Mouse (Mus musculus) E14TG2a.4 (cell line): ENCODE data around the gene Mrps27.
A peak's percentile ranks its signal among the peaks of the same experiment; 100 is the strongest.

ENCODE experiments used
- H3K27me3 ChIP-seq: 2 replicates; pipeline ENCODE4 v1.6.1; 2014; ENCODE audit warnings: low read length, control low read depth; ENCODE audit not compliant: insufficient read depth
- H3K36me3 ChIP-seq: 2 replicates; pipeline ENCODE4 v1.6.1; 2014; ENCODE audit warnings: low read length, control low read depth; ENCODE audit not compliant: insufficient read depth
- H3K4me1 ChIP-seq: replicated peaks from 2 replicates; pipeline ENCODE4 v1.6.1; 2014; ENCODE audit warnings: low read depth, low read length, control low read depth
- H3K4me3 ChIP-seq: replicated peaks from 2 replicates; pipeline ENCODE4 v1.5.1; 2014; ENCODE audit warnings: mild to moderate bottlenecking, low read length
- H3K9me3 ChIP-seq: 2 replicates; pipeline ENCODE4 v1.6.1; 2014; ENCODE audit warnings: low read length, control low read depth
- CTCF ChIP-seq: conservative IDR thresholded peaks from 2 replicates; pipeline ENCODE4 v1.5.1; 2014; ENCODE audit warnings: low read length
- NANOG ChIP-seq: IDR thresholded peaks from 2 replicates; pipeline ENCODE4 v1.6.1; 2014; ENCODE audit warnings: borderline replicate concordance, low read length, mixed read lengths
- POU5F1 ChIP-seq: IDR thresholded peaks from 2 replicates; pipeline ENCODE4 v1.6.1; 2014; ENCODE audit warnings: low read length, borderline replicate concordance

Gene Mrps27

DNA sequence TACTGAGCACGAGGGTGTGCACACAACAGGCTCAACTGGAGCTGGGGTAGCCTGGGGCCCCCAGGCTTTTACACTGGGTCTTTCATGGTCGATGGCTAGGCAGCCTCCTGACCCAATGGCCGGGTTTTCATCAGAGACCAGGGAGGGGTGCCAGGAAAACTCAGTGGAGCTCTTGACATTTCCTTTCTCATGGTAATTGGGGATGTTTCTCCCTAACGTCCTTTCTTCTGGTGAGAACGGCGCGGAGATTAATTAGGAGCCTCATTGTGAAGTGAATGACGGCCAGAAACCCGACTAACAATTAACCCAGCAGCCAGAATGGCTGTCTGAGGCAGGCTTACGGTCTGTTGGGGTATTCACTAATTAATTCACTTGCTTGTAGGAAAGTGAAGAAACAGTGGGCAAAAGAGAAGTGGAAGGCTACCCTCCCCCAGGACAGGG is 99.9 kb downstream of the Mrps27 start:
- H3K4me1 ChIP-seq: peaks cover 80% of the 10 kb centered on the region
- peaks cover 13% of the 10 kb centered on the region for H3K9me3 ChIP-seq
- H3K36me3 ChIP-seq: peaks cover 52% of the 10 kb centered on the region
- TF ChIP-seq NANOG (peak; percentile 66), POU5F1 (no peak; the same call in 1 of the 2 replicates), CTCF (no peak)
- peak overlapping the region; percentile 58 for H3K4me3 ChIP-seq
- no peaks in the 10 kb centered on the region for H3K27me3 ChIP-seq

DNA sequence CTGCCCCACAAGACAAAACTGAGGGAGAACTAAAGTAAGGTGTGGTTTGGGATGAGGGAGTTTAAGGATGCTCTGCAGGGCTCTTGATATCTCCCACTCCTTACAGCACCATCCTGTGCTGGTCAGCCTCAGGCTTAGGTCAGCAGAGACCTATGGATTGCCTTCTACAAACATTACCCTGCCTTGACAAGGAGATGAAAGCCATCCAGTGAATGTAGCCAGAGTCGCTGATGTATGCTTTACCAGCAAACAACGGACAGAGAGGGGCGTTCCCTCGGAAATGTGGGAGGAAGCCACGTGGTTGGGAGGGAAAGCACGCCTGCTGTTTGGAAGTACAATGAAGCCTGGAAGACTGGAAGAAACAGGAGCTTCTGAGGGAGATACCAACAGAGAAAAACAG is 100.3 kb downstream of the Mrps27 start:
- H3K9me3 ChIP-seq: peaks cover 13% of the 10 kb centered on the region
- TF ChIP-seq CTCF: no peak
- TF ChIP-seq POU5F1: no peak
- TF ChIP-seq NANOG: no peak

DNA sequence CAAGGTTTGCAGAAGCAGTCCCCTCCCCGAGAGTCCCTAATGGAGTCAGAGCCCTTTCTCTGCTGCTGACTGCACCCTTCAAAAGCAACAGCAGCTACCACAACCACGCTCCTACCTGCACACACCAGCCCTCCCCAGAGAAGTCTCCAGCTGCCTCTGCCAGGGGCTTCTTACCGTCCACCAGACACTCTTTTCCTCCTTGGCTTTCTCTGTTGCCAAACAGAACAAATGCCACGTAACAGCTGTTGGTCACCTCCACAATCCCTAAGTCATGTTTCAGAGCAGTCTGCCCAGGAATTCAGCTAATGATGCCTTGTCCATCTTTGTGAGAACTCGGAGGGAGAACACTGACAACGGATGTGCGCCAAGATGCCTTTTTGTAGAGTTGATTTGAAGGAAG is 102.4 kb downstream of the Mrps27 start:
- Histone ChIP-seq H3K27me3 (no peaks in the 10 kb centered on the region), H3K36me3 (peaks cover 35% of the 10 kb centered on the region), H3K4me3 (no peak overlapping the region), H3K4me1 (peaks cover 93% of the 10 kb centered on the region), H3K9me3 (no peaks in the 10 kb centered on the region)
- TF ChIP-seq CTCF: no peak
- TF ChIP-seq POU5F1: no peak
- no peak for TF ChIP-seq NANOG

More for the DNA sequence above, 100.3 kb downstream of the Mrps27 start:
- H3K36me3 ChIP-seq: peaks cover 47% of the 10 kb centered on the region
- H3K4me3 ChIP-seq: peak overlapping the region; percentile 58
- no peaks in the 10 kb centered on the region for H3K27me3 ChIP-seq
- H3K4me1 ChIP-seq: peaks cover 83% of the 10 kb centered on the region

DNA sequence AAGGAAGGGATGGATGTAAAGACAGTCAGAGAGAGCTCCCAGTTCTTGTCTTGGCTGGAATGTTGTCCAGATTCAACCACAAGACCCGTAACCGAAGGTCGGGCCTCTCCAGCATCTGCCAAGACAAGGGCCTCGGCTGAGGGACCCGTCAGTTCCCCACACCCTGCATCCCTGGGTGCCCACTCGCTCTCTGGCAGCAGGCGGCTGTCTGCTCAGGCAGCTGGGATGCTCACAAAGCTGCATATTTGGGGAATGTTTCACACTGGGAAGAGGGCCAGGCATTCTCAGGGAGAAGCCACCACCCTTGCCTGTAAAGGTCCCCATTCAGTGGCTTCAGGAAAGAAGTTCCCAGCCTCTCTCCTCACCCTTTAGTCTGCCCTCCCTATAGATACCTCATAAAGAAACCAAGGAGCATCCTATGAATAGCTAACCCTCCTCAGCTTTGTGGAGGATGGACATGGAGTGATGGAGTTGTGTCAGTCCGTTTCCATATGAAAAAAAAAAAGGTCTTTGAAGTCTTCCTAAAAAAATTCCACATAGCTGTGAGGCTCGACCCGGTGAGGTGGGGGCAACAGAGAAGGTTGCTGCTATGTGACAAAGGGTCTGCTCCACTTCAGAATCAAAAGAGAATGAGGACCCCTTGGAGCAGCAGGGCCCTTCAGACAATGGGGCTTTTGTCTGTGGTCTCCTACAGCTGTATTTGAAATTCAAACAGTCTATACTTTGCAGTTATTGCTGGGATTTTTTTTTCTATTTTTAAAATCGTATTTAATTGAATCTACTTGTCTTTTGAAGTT is 103.0 kb downstream of the Mrps27 start:
- H3K36me3 ChIP-seq: peaks cover 35% of the 10 kb centered on the region
- no peak overlapping the region for H3K4me3 ChIP-seq

DNA sequence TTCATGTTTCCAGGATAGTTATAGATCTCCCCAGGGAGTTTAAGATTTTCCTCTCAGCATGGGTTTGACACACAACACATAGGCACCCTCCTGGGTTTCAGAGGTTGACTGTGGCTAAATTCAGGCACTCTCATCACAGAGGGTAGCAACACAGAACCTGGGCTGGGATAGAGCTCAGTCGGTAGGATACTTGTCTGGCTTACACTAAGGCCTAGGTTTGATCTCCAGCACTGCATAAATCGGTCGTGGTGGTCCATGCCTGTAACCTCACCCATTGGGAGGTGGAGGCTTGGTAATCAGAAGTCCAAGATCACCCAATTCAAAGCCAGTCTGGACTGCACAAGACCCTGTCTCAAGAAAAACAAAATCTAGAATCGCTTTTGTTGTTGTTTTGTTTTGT is 103.7 kb downstream of the Mrps27 start:
- Histone ChIP-seq H3K4me1 (peaks cover 85% of the 10 kb centered on the region), H3K27me3 (no peaks in the 10 kb centered on the region), H3K4me3 (no peak overlapping the region), H3K36me3 (peaks cover 32% of the 10 kb centered on the region), H3K9me3 (no peaks in the 10 kb centered on the region)
- no peak for TF ChIP-seq POU5F1
- TF ChIP-seq CTCF: no peak
- TF ChIP-seq NANOG: no peak

More for the DNA sequence above, 103.0 kb downstream of the Mrps27 start:
- H3K27me3 ChIP-seq: no peaks in the 10 kb centered on the region
- no peak for TF ChIP-seq NANOG
- H3K9me3 ChIP-seq: no peaks in the 10 kb centered on the region
- peaks cover 92% of the 10 kb centered on the region for H3K4me1 ChIP-seq

DNA sequence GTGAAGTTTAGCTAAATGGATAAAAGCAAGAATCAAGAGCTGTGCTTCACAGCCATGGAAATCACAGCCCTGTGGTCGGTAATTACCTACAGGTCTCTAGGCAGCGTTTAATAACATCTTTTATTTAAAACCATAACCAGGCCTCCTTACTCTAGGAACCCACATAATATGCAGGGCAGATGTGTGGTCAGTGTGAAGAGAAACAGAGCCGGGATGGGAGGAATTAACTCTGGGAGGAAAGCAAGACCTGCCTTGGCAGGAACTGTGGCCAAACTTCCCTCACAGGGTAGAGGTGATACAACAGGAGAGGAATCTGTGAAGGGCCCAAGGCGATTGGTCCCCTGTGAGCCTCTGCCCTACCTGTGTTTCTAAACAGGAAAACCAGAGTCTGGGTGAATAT is 105.0 kb downstream of the Mrps27 start:
- TF ChIP-seq NANOG (no peak), CTCF (no peak), POU5F1 (no peak)
- no peaks in the 10 kb centered on the region for H3K27me3 ChIP-seq
- no peaks in the 10 kb centered on the region for H3K9me3 ChIP-seq
- no peak overlapping the region for H3K4me3 ChIP-seq
- H3K4me1 ChIP-seq: peaks cover 74% of the 10 kb centered on the region
- peaks cover 25% of the 10 kb centered on the region for H3K36me3 ChIP-seq

DNA sequence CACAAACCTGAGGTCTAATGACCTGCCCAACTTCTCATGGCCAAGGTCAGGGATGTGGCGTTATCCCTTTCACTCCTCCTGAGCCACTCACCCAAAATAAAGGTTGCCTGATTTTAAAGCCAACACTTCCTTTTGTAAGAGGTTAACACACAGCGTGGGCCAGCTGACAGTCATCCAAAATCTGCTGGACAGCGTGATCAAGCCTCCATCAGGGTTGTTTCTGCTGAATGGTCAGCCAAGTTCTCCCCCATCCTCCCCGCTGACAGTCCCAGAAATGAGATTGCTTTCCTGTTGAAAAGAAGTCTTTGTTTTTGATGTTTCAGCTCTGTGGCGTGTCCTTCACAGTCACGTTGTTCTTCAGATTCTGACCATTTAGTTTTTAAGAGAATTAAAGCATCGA is 106.2 kb downstream of the Mrps27 start:
- no peaks in the 10 kb centered on the region for H3K9me3 ChIP-seq
- H3K4me3 ChIP-seq: no peak overlapping the region
- H3K36me3 ChIP-seq: peaks cover 34% of the 10 kb centered on the region
- TF ChIP-seq POU5F1 (no peak), NANOG (no peak), CTCF (no peak)
- no peaks in the 10 kb centered on the region for H3K27me3 ChIP-seq
- H3K4me1 ChIP-seq: peaks cover 62% of the 10 kb centered on the region

DNA sequence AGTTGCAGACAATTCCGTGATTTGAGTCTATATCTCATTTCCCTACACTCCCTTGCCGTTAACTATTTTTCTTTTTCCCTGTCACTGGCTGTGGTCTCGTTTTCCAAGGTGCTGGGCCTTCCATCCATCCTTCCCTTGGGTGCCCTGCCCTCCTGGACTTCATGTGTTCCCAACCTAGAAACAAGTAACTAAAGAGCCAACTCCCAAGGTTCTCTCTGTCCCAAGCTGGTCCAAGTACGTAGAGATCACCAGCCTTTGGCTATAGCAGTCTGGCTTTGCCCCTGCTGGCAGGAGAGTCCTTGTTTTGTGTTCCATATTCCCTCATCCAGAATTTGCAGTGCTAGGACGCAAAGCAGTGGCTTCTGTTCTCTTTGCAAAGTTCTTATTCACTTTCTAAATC is 106.7 kb downstream of the Mrps27 start:
- no peak overlapping the region for H3K4me3 ChIP-seq
- peaks cover 34% of the 10 kb centered on the region for H3K36me3 ChIP-seq
- no peaks in the 10 kb centered on the region for H3K9me3 ChIP-seq

More for the DNA sequence above, 106.7 kb downstream of the Mrps27 start:
- no peaks in the 10 kb centered on the region for H3K27me3 ChIP-seq
- no peak for TF ChIP-seq POU5F1
- TF ChIP-seq CTCF: no peak
- no peak for TF ChIP-seq NANOG
- peaks cover 60% of the 10 kb centered on the region for H3K4me1 ChIP-seq
